Mouse (Mus musculus): ENCODE results near the gene Efs.

Gene Efs

GRCm38 (mm10) chr14:54925349-54926342, at the start of gene Efs:
Efs (minus strand) TSS chr14:54926126.
- in situ Hi-C loops (cut with MboI, MseI) = no loop called here

- in situ Hi-C loops (cut with MboI, MseI) = loop anchor here (10.0 to 25.0 kb wide), 2 partner anchors 1038 to 1381 kb away; partner anchors contain the start of gene Mcpt1
These were observed 48.3 kb upstream of the Efs start for GRCm38 (mm10) chr14:54974068-54974791.

GRCm38 (mm10) chr14:54972786-54973185, 46.9 kb upstream of the Efs start:
- in situ Hi-C loops (cut with MboI, MseI) = loop anchor here (10.0 to 25.0 kb wide), 2 partner anchors 1040 to 1382 kb away; partner anchors contain the start of gene Mcpt1

- in situ Hi-C loops (cut with MboI, MseI) = loop anchor here (25.0 kb wide), 1 partner anchor 1044 kb away; the partner anchor contains the start of gene Mcpt1
These were observed 42.4 kb upstream of the Efs start for GRCm38 (mm10) chr14:54968344-54968743.

GRCm38 (mm10) chr14:54967874-54968273, 41.9 kb upstream of the Efs start:
- in situ Hi-C loops (cut with MboI, MseI) = loop anchor here (25.0 kb wide), 1 partner anchor 1044 kb away; the partner anchor contains the start of gene Mcpt1

GRCm38 (mm10) chr14:54966320-54966977, 40.5 kb upstream of the Efs start, which contains the start of gene Myh6:
Myh6 (minus strand) TSS chr14:54966927.
- in situ Hi-C loops (cut with MboI, MseI) = loop anchor here (25.0 kb wide), 1 partner anchor 1046 kb away; the partner anchor contains the start of gene Mcpt1

- in situ Hi-C loops (cut with MboI, MseI) = loop anchor here (25.0 kb wide), 1 partner anchor 1047 kb away; the partner anchor contains the start of gene Mcpt1
These were observed 39.7 kb upstream of the Efs start for GRCm38 (mm10) chr14:54965631-54966030.

GRCm38 (mm10) chr14:54965044-54965443, 39.1 kb upstream of the Efs start:
- in situ Hi-C loops (cut with MboI, MseI) = loop anchor here (25.0 kb wide), 1 partner anchor 1047 kb away; the partner anchor contains the start of gene Mcpt1

GRCm38 (mm10) chr14:54963727-54964126, 37.8 kb upstream of the Efs start:
- in situ Hi-C loops (cut with MboI, MseI) = loop anchor here (25.0 kb wide), 1 partner anchor 1049 kb away; the partner anchor contains the start of gene Mcpt1

- in situ Hi-C loops (cut with MboI, MseI) = loop anchor here (25.0 kb wide), 1 partner anchor 1050 kb away; the partner anchor contains the start of gene Mcpt1
These were observed 36.8 kb upstream of the Efs start for GRCm38 (mm10) chr14:54962714-54963113.

GRCm38 (mm10) chr14:54961487-54961886, 35.6 kb upstream of the Efs start:
- in situ Hi-C loops (cut with MboI, MseI) = loop anchor here (25.0 kb wide), 1 partner anchor 1051 kb away; the partner anchor contains the start of gene Mcpt1

GRCm38 (mm10) chr14:54960769-54961168, 34.8 kb upstream of the Efs start:
- in situ Hi-C loops (cut with MboI, MseI) = loop anchor here (25.0 kb wide), 1 partner anchor 1052 kb away; the partner anchor contains the start of gene Mcpt1

GRCm38 (mm10) chr14:54959853-54960613, 34.1 kb upstream of the Efs start:
- in situ Hi-C loops (cut with MboI, MseI) = loop anchor here (25.0 kb wide), 1 partner anchor 1052 kb away; the partner anchor contains the start of gene Mcpt1

GRCm38 (mm10) chr14:54959197-54959596, 33.3 kb upstream of the Efs start:
- in situ Hi-C loops (cut with MboI, MseI) = loop anchor here (25.0 kb wide), 1 partner anchor 1053 kb away; the partner anchor contains the start of gene Mcpt1

GRCm38 (mm10) chr14:54958503-54958902, 32.6 kb upstream of the Efs start:
- in situ Hi-C loops (cut with MboI, MseI) = loop anchor here (25.0 kb wide), 1 partner anchor 1054 kb away; the partner anchor contains the start of gene Mcpt1

GRCm38 (mm10) chr14:54956533-54956932, 30.6 kb upstream of the Efs start:
- in situ Hi-C loops (cut with MboI, MseI) = loop anchor here (25.0 kb wide), 1 partner anchor 1056 kb away; the partner anchor contains the start of gene Mcpt1

- in situ Hi-C loops (cut with MboI, MseI) = loop anchor here (25.0 kb wide), 1 partner anchor 1057 kb away; the partner anchor contains the start of gene Mcpt1
These were observed 29.6 kb upstream of the Efs start for GRCm38 (mm10) chr14:54955481-54955880.

- in situ Hi-C loops (cut with MboI, MseI) = loop anchor here (25.0 kb wide), 1 partner anchor 1058 kb away; the partner anchor contains the start of gene Mcpt1
These were observed 28.5 kb upstream of the Efs start for GRCm38 (mm10) chr14:54954474-54954873.

- in situ Hi-C loops (cut with MboI, MseI) = loop anchor here (25.0 kb wide), 1 partner anchor 1059 kb away; the partner anchor contains the start of gene Mcpt1
These were observed 27.8 kb upstream of the Efs start for GRCm38 (mm10) chr14:54953664-54954206.

Data from regulatory T cell (primary cell).